Mouse (Mus musculus) bone marrow macrophage, adult 2 months (primary cell): ENCODE measurements at regions not wholly inside any gene's neighbourhood (a gene's known extent, or its start where the extent isn't known, plus 50 kb on each side); places are given as distances from the start of the nearest gene placed in this dataset.

Experiments
- CTCF ChIP-seq: IDR thresholded peaks from 2 replicates; pipeline ENCODE4 v1.5.1; 2012; ENCODE audit warnings: low read depth, mild to moderate bottlenecking, low read length, moderate library complexity
- POLR2A ChIP-seq: IDR thresholded peaks from 2 replicates; pipeline ENCODE4 v1.6.1; 2012; ENCODE audit warnings: mild to moderate bottlenecking, low read depth, low read length, borderline replicate concordance

DNA sequence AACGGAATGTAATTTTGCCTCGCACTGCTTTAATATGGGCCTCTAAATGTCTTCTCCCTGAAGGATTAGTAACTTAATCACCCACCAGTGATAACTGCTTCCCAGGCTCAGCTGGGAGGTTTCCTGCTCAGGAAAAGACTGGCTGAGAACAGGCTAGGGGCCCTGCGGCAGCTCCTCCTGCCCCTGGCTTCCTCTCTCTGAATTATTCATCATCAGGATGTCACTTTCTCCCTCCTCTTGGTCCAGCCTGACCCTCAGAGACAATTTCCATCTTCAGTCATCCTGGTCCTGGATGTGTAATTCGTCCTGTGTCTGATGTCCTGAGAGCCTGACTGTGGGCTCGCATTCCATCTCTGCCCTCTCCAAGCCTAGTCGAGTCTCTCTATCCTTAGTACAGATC, 261.2 kb downstream of the Dhx35 start:
- TF ChIP-seq CTCF = no peak
- no peak for TF ChIP-seq POLR2A
